Mouse (Mus musculus) forebrain, embryonic 10.5 days (tissue): Measurements from ENCODE around the gene Klrc1. TPM values are rescaled to one million over a fixed set of nuclear protein-coding genes. Genes with fewer than 3 reads are reported as not detected.
"Not testable (repeated sequence)": the region's sequence is repeated elsewhere in the genome, so short reads cannot be mapped to it uniquely, and the experiment has no call there.

ENCODE experiments used
- DNase-seq: peaks from one replicate; pipeline ENCODE4 v3.0.0-alpha.2; 2017; ENCODE audit warnings: low spot score; ENCODE audit errors: extremely low spot score
- H3K27ac ChIP-seq: fragments of 300-500 bp; sonication (generic); 2 replicates; pipeline ENCODE4 v1.5.1; 2016; ENCODE audit warnings: mild to moderate bottlenecking
- H3K27me3 ChIP-seq: fragments of 300-500 bp; sonication (generic); 2 replicates; pipeline ENCODE4 v1.6.1; 2016; ENCODE audit warnings: mild to moderate bottlenecking; ENCODE audit not compliant: poor library complexity, severe bottlenecking
- H3K36me3 ChIP-seq: fragments of 300-500 bp; sonication (generic); replicated peaks from 2 replicates; pipeline ENCODE4 v1.6.1; 2016; ENCODE audit warnings: mild to moderate bottlenecking, moderate library complexity
- H3K4me1 ChIP-seq: fragments of 300-500 bp; sonication (generic); 2 replicates; pipeline ENCODE4 v1.6.1; 2016
- H3K4me3 ChIP-seq: fragments of 300-500 bp; sonication (generic); 2 replicates; pipeline ENCODE4 v1.5.1; 2016; ENCODE audit warnings: mild to moderate bottlenecking, moderate library complexity
- H3K9me3 ChIP-seq: fragments of 300-500 bp; sonication (generic); 2 replicates; pipeline ENCODE4 v1.6.1; 2016; ENCODE audit warnings: mild to moderate bottlenecking, moderate library complexity
- WGBS: fragments of 180-500 bp; shearing (Covaris S2); methylation state at CpG from one replicate; pipeline ENCODE4 v1.1.7; 2016; 5-methylcytosine and 5-hydroxymethylcytosine counted together
- polyA plus RNA-seq: library from polyadenylated mRNA; unstranded; fragments of >200 nt; fragmentation: Nextera tagmentation; extraction: Ambion mirVana; gene quantifications from 2 replicates; pipeline ENCODE4 v1.2.1, GENCODE M21; 2016

The Klrc1 gene
- polyA plus RNA-seq: not detected in 2 replicates

GRCm38 (mm10) chr6:129678873-129679272, at the start of gene Klrc1:
TSS of gene Klrc1 (minus strand) at chr6:129678973.
- H3K27me3 ChIP-seq: no peaks in the 10 kb centered on the region
- H3K4me1 ChIP-seq: no peaks in the 10 kb centered on the region
- H3K4me3 ChIP-seq: no peak within 1 kb of the TSS
- H3K27ac ChIP-seq: no peak within 1 kb of the TSS
- H3K36me3 ChIP-seq: no peaks in the 10 kb centered on the region
- DNase-seq: no peak
- WGBS: 85% methylated on average over 3 of the region's 3 CpGs
- H3K9me3 ChIP-seq: no peaks in the 10 kb centered on the region

GRCm38 (mm10) chr6:129727237-129727636, 48.5 kb upstream of the Klrc1 start:
- 90% methylated on average over 1 of the region's 1 CpGs for WGBS
- Histone ChIP-seq H3K4me3 (no peak overlapping the region), H3K36me3 (no peaks in the 10 kb centered on the region), H3K27ac (no peak overlapping the region), H3K27me3 (no peaks in the 10 kb centered on the region), H3K4me1 (no peaks in the 10 kb centered on the region), H3K9me3 (no peaks in the 10 kb centered on the region)
- no peak for DNase-seq

- no peak for DNase-seq
- Histone ChIP-seq H3K27ac (no peak overlapping the region), H3K27me3 (no peaks in the 10 kb centered on the region), H3K36me3 (no peaks in the 10 kb centered on the region), H3K9me3 (no peaks in the 10 kb centered on the region), H3K4me3 (no peak overlapping the region), H3K4me1 (no peaks in the 10 kb centered on the region)
- 74% methylated on average over 1 of the region's 1 CpGs for WGBS
Observed at GRCm38 (mm10) chr6:129721390-129721789, 42.6 kb upstream of the Klrc1 start.

- WGBS: 45% methylated on average over 3 of the region's 3 CpGs
- Histone ChIP-seq H3K9me3 (no peaks in the 10 kb centered on the region), H3K36me3 (no peaks in the 10 kb centered on the region), H3K27ac (no peak overlapping the region), H3K4me3 (no peak overlapping the region), H3K27me3 (no peaks in the 10 kb centered on the region), H3K4me1 (no peaks in the 10 kb centered on the region)
- no peak for DNase-seq
Observed at GRCm38 (mm10) chr6:129720487-129720886, 41.7 kb upstream of the Klrc1 start.

DNA sequence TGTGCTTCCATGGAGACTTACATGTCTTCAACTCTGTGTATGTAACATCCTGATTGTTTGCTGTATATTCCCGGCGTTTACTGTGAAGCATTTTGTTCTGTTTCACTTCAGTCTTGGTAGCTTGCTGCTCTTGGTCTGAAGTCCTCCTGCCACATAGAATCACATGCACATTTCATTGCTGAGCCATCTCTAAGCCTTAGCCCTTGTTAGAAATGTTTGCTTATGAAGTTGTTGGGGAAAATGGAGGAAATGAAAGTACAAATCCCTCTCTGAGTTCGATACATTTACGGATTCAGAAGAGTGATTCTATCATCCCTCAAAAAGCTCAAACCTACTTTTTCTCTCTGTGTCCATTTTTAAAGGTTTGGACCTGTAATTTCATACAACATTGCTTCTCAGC, 38.3 kb upstream of the Klrc1 start, which contains the start of gene Klri1:
Klri1 (minus strand) TSS at position 101 of the 400 bp plus-strand sequence.
- WGBS: 93% methylated on average over 4 of the region's 4 CpGs
- Histone ChIP-seq H3K4me3 (no peak within 1 kb of the TSS), H3K36me3 (no peaks in the 10 kb centered on the region), H3K9me3 (no peaks in the 10 kb centered on the region), H3K27me3 (no peaks in the 10 kb centered on the region), H3K4me1 (no peaks in the 10 kb centered on the region), H3K27ac (no peak within 1 kb of the TSS)
- no peak for DNase-seq

DNA sequence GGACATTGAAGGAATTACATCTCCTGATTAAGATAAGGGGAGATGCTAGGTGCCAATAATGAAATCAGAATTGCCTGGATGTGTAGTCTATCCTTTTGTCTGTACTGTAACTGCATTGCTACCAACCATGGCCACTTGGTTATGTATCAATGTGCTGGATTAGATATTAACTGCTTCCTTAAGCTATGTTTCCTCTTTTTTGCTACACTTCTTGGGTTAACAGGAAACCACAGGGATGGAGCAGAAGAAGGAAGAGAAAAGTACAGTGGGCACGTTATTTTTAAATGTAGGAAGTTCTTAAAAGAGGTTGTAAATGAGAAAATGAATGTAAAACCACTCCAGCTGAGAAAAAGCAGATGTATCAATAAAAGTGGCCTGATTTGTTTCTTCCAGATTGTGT, 34.8 kb upstream of the Klrc1 start:
- Histone ChIP-seq H3K27me3 (no peaks in the 10 kb centered on the region), H3K9me3 (peaks cover 4% of the 10 kb centered on the region; the same call in 1 of the 2 replicates)
- WGBS: 39% methylated on average over 1 of the region's 1 CpGs

DNA sequence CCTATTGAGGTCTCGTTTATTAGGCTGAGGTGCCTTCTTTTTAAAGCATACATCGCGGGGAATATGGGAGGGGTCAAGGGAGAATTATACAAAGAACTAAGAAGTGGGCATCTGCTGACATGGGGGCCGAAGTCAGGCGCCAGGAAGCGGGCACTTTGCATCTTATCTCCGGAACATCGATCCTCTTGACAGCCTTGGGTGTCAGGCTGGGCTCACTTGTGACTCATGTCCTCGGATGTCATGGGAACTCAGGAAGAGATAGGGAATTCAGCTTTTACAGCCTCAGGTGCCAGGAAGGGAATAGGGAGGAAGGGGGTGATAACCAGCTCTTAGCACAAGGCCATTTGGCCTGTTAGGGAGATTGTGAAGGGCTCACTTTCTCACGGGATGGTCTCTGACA, 12.7 kb upstream of the Klrc1 start:
- peaks cover 13% of the 10 kb centered on the region; the same call in 1 of the 2 replicates for H3K9me3 ChIP-seq
- H3K36me3 ChIP-seq, DNase-seq, H3K4me1 ChIP-seq, H3K27me3 ChIP-seq, H3K4me3 ChIP-seq, H3K27ac ChIP-seq: not testable (repeated sequence)
- whole genome bisulfite sequencing: 87% methylated on average over 10 of the region's 10 CpGs

More for the DNA sequence above, 34.8 kb upstream of the Klrc1 start:
- DNase-seq: no peak
- Histone ChIP-seq H3K27ac (no peak overlapping the region), H3K36me3 (no peaks in the 10 kb centered on the region), H3K4me1 (no peaks in the 10 kb centered on the region), H3K4me3 (no peak overlapping the region)

DNA sequence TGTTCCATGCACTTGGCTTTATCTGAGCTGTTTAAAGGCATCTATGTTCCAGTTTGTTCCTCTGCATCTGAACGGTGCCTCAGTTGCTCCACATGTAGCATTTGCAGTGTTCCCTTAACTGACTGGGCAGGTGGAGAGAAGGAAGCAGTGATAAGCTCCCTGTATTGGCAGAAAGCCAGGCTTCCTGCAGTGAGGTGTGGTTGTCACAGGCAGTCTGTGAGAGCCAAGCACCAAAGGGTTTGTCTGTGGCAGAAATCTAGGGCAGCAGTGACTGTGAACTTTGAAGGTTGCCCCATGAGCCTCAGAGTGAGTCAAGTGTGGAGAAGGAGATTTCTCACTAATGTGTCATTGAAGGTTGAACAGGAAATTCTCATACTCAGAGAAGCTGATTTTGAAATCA, 1.6 kb upstream of the Klrc1 start:
- no peaks in the 10 kb centered on the region for H3K9me3 ChIP-seq
- no peaks in the 10 kb centered on the region for H3K4me1 ChIP-seq
- H3K27me3 ChIP-seq: no peaks in the 10 kb centered on the region
- no peak overlapping the region for H3K4me3 ChIP-seq
- 76% methylated on average over 1 of the region's 1 CpGs for WGBS
- no peaks in the 10 kb centered on the region for H3K36me3 ChIP-seq
- no peak overlapping the region for H3K27ac ChIP-seq
- DNase-seq: no peak

- not testable (repeated sequence) for H3K27me3 ChIP-seq, H3K4me1 ChIP-seq, DNase-seq, H3K36me3 ChIP-seq, H3K27ac ChIP-seq, H3K9me3 ChIP-seq, H3K4me3 ChIP-seq
- WGBS: no CpG with 5 or more reads among the region's 3 CpGs
Observed at GRCm38 (mm10) chr6:129661301-129661700, 17.5 kb downstream of the Klrc1 start.

GRCm38 (mm10) chr6:129660589-129660988, 18.2 kb downstream of the Klrc1 start, which contains the start of gene Klrc2:
TSS of gene Klrc2 (minus strand) at chr6:129660689.
- not testable (repeated sequence) for H3K27me3 ChIP-seq, DNase-seq, H3K4me1 ChIP-seq, H3K4me3 ChIP-seq, H3K36me3 ChIP-seq, H3K9me3 ChIP-seq, H3K27ac ChIP-seq
- 80% methylated on average over 4 of the region's 4 CpGs for WGBS

DNA sequence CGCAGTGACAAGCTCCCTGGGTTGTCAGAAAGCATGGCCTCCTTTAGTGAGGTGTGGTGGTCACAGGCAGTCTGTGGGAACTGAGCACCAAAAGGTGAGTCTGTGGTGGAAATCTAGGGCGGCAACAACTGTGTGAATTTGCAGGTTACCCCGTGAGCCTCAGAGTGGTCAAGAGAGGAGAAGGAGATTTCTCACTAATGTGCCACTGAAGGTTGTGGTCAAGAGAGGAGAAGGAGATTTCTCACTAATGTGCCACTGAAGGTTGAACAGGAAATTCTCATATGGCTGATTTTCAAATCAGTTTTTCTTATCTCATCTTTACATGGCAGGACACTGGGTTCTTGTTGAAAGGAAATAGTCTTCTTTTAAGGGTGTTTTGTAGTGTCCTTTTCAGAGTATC, 34.7 kb downstream of the Klrc1 start:
- DNase-seq, H3K27me3 ChIP-seq, H3K36me3 ChIP-seq, H3K27ac ChIP-seq, H3K9me3 ChIP-seq, H3K4me1 ChIP-seq, H3K4me3 ChIP-seq: not testable (repeated sequence)
- 100% methylated on average over 1 of the region's 3 CpGs for WGBS

DNA sequence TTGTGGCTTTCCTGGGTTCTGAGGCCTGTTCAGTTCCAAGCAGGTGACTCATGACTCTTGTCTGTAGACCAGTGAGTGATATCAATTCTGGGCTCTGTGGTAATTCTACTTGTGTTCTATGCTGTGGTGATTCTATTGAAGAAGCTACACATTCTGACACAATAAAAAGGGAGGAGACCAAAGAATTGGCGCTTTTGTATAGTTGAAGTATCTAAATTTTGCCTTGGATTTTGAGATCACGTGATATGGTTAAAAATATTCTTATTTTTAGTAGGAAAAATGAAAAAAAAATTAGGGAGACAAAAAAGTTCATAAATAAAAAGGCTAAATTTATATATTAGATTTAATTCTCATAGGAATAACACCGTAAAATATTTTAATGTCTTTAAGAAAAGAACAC, 35.5 kb downstream of the Klrc1 start, which contains the start of gene Klrc3:
Klrc3 (minus strand) TSS at position 101 of the 400 bp plus-strand sequence.
- not testable (repeated sequence) for H3K4me3 ChIP-seq, H3K27ac ChIP-seq, H3K9me3 ChIP-seq, DNase-seq, H3K4me1 ChIP-seq, H3K27me3 ChIP-seq, H3K36me3 ChIP-seq
- 87% methylated on average over 3 of the region's 3 CpGs for WGBS

DNA sequence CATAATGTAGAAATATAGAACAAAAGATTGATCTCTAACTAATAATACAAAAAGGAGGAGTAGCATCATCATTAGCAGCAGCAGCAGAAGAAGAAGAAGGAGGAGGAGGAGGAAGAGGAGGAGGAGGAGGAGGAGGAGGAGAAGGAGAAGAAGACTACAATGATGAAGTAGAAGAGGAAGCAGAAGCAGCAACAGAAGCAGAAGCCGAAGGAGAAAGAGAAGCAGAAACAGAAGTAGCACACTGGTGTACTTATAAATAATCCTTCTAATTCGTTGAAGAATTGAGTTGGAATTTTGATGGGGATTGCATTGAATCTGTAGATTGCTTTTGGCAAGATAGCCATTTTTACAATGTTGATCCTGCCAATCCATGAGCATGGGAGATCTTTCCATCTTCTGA, 47.7 kb downstream of the Klrc1 start:
- H3K27ac ChIP-seq, H3K9me3 ChIP-seq, H3K4me1 ChIP-seq, DNase-seq, H3K4me3 ChIP-seq, H3K27me3 ChIP-seq, H3K36me3 ChIP-seq: not testable (repeated sequence)
- WGBS: 82% methylated on average over 2 of the region's 2 CpGs

DNA sequence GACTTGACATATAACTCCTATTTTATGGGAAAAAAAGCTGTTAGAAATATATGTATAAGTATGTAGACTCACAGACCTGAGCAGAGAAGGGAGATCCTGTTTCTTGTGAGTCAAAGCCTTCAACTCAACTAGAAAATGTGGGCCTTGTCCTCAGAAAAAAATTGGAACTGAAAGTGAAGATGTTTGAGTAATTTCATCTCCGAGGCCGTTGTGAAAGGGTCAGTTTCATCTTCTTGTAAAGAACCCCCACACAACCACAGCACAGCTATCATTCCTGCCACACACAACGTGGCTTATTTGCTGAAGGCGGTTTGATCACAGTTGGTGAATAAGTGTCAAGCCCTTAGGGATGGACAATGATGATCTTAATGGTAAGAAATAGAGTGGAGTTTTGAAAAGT, 55.0 kb downstream of the Klrc1 start, which contains the start of gene Klrk1:
Klrk1 (minus strand) TSS at position 130 of the 400 bp plus-strand sequence.
- Histone ChIP-seq H3K4me1 (no peaks in the 10 kb centered on the region), H3K36me3 (no peaks in the 10 kb centered on the region), H3K4me3 (no peak within 1 kb of the TSS), H3K9me3 (no peaks in the 10 kb centered on the region), H3K27ac (no peak within 1 kb of the TSS), H3K27me3 (no peaks in the 10 kb centered on the region)
- 82% methylated on average over 4 of the region's 4 CpGs for WGBS
- DNase-seq: no peak
